Mouse (Mus musculus) ES-Bruce4 (cell line): ENCODE data around the gene Hist1h1a. TPM values are rescaled to one million over a fixed set of nuclear protein-coding genes. Genes with fewer than 3 reads are reported as not detected.
A peak's percentile ranks its signal among the peaks of the same experiment; 100 is the strongest.
"Not testable (repeated sequence)": the region's sequence is repeated elsewhere in the genome, so short reads cannot be mapped to it uniquely, and the experiment has no call there.

Source experiments
- H3K27ac ChIP-seq: 2 replicates; pipeline ENCODE4 v1.5.1; 2012; ENCODE audit warnings: low read length, inconsistent platforms; ENCODE audit not compliant: insufficient read depth
- H3K27me3 ChIP-seq: 2 replicates; pipeline ENCODE4 v1.6.1; 2012; ENCODE audit warnings: mild to moderate bottlenecking, low read length, inconsistent platforms; ENCODE audit not compliant: control insufficient read depth, poor library complexity, insufficient read depth, severe bottlenecking
- H3K36me3 ChIP-seq: 2 replicates; pipeline ENCODE4 v1.6.1; 2012; ENCODE audit warnings: inconsistent platforms, mild to moderate bottlenecking, low read length, moderate library complexity; ENCODE audit not compliant: control insufficient read depth, poor library complexity, insufficient read depth, severe bottlenecking
- H3K4me1 ChIP-seq: one replicate; pipeline ENCODE4 v1.8.1; 2011; ENCODE audit warnings: low read length; ENCODE audit not compliant: control insufficient read depth, insufficient read depth
- H3K4me3 ChIP-seq: 2 replicates; pipeline ENCODE4 v1.5.1; 2011; ENCODE audit warnings: low read depth, mild to moderate bottlenecking, low read length
- H3K9ac ChIP-seq: 2 replicates; pipeline ENCODE4 v1.6.1; 2012; ENCODE audit warnings: low read depth, mild to moderate bottlenecking, inconsistent platforms; ENCODE audit not compliant: poor library complexity, severe bottlenecking
- H3K9me3 ChIP-seq: replicated peaks from 2 replicates; pipeline ENCODE4 v1.6.1; 2012; ENCODE audit warnings: mild to moderate bottlenecking, low read length, inconsistent platforms; ENCODE audit not compliant: control insufficient read depth, poor library complexity, insufficient read depth, severe bottlenecking
- CTCF ChIP-seq: IDR thresholded peaks from one replicate; pipeline ENCODE4 v1.8.1; 2011; ENCODE audit warnings: low read depth, low read length
- EP300 ChIP-seq: IDR thresholded peaks from 2 replicates; pipeline ENCODE4 v1.6.1; 2011; ENCODE audit warnings: low read depth, low read length; ENCODE audit not compliant: insufficient read depth
- POLR2A ChIP-seq: IDR thresholded peaks from one replicate; pipeline ENCODE4 v1.8.1; 2011; ENCODE audit warnings: low read length; ENCODE audit not compliant: insufficient read depth
- polyA plus RNA-seq: library from polyadenylated mRNA; stranded (reverse); fragments of >200 nt; gene quantifications from 2 replicates; pipeline ENCODE4 v1.2.4, GENCODE M21; 2011; ENCODE audit warnings: low read depth; ENCODE audit not compliant: missing spikeins, insufficient read depth, insufficient read length

Gene Hist1h1a
- polyA plus RNA-seq: 7.8 and 8.6 TPM in 2 replicates

- Histone ChIP-seq H3K4me1 (no peaks in the 10 kb centered on the region), H3K27me3 (no peaks in the 10 kb centered on the region), H3K36me3 (no peaks in the 10 kb centered on the region), H3K9me3 (no peaks in the 10 kb centered on the region), H3K9ac (peak within 1 kb of the TSS; percentile 97), H3K27ac (peak within 1 kb of the TSS; percentile 90), H3K4me3 (peak within 1 kb of the TSS; percentile 84)
- peak; percentile 99 for TF ChIP-seq POLR2A
- TF ChIP-seq CTCF: no peak
Observed at GRCm38 (mm10) chr13:23763586-23764323, at the start of gene Hist1h1a. TSS of gene Hist1h1a (plus strand) at chr13:23763666.

DNA sequence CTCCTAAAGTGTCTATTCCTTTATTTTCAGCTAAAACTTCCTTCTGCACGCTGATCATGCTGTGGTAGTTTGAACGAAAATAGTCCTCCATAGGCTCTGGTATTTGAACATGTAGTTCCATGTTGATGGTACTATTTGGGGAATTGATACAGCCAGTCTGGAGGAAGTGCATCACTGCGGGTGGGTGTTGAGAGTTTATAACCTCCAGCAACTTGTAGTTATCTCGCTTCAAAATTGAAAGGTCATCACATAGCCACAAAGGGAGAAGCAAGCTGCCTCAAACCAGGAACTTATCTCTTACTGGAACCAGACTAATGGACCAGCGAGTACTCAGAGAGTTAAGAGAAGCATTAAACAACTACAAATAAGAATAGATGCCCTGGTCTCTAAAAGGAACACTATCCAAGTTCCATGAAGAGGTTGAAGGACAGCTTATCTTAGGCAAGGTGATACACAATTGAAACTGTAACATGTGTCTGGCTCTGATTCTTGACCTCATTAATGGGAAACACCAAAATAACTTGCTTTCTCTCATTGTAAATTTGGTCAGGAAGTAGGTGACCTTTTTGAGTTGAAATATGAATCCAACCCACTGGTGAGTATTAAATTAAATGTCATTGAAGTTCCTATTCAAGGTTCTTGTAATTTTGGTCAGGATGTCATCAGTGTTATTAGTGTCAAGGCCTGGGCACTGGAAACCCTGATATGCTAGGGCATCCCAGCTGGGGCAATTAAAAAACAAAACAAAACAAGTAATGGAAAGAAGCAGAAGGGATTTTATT lies 47.0 kb upstream of the Hist1h1a start:
- Histone ChIP-seq H3K36me3 (no peaks in the 10 kb centered on the region), H3K4me1 (no peaks in the 10 kb centered on the region), H3K27ac (no peak overlapping the region), H3K9me3 (no peaks in the 10 kb centered on the region), H3K27me3 (no peaks in the 10 kb centered on the region), H3K9ac (no peak overlapping the region), H3K4me3 (no peak overlapping the region)
- TF ChIP-seq POLR2A (no peak), EP300 (no peak), CTCF (no peak)

DNA sequence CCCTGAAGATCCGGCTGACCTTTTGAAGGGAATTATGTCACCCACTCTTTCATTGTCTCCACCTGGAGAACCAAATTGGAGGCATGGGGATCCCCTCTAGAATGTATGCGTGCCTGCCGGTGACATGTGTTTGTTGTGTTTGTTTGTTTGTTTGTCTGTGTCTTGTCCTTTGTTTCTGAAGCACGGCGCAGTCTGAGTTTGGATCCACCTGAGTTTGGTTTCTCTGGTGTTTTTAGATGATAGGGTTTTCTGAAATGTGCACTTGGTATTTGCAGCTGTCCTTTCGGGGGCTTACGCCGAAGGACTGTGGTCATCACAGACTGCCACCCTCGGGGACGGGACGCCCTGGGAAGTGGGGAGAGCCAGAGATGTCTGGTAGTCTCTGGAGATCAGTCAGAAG lies 46.3 kb upstream of the Hist1h1a start:
- H3K4me1 ChIP-seq: no peaks in the 10 kb centered on the region
- H3K4me3 ChIP-seq: no peak overlapping the region
- H3K9ac ChIP-seq: no peak overlapping the region
- H3K27ac ChIP-seq: no peak overlapping the region
- H3K36me3 ChIP-seq: no peaks in the 10 kb centered on the region
- no peaks in the 10 kb centered on the region for H3K27me3 ChIP-seq
- TF ChIP-seq POLR2A: no peak
- TF ChIP-seq EP300: no peak
- TF ChIP-seq CTCF: no peak
- no peaks in the 10 kb centered on the region for H3K9me3 ChIP-seq

DNA sequence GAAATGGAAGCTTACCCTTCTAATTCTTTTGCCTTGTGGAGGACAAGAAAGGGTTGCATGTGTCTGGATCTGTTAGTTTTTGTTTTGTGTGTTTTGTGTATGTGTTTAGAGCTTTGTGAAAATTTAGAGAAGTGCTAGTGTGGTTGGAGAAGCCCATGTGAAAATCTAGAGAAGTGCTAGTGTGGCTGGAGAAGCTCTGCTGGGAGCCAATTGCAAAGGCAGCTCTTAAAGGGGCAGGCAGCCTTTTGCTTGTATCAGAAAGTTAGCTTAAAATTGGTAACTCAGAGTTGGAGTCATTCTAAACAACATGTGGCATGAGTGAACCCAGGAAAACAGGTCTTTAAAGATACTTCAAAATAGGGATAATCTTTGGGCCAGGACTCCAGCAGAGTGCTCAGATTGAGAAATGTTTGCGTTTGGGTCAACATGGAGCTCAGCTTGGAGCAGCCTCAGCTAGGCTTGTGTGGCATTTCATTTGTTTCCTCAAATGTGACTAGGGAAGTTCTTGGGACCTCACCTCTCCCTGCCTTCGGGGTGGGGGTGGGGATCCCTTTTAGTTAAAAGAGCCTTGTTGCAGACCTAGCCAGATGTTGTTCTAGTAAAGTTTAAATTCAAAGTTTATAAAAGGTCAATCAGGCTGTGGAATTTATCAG lies 45.7 kb upstream of the Hist1h1a start:
- H3K4me3 ChIP-seq, H3K27ac ChIP-seq, H3K9me3 ChIP-seq, H3K27me3 ChIP-seq, H3K36me3 ChIP-seq, H3K4me1 ChIP-seq, H3K9ac ChIP-seq: not testable (repeated sequence)

- no peaks in the 10 kb centered on the region for H3K4me1 ChIP-seq
- H3K9ac ChIP-seq: no peak overlapping the region
- no peaks in the 10 kb centered on the region for H3K36me3 ChIP-seq
- no peak overlapping the region for H3K4me3 ChIP-seq
- no peaks in the 10 kb centered on the region for H3K27me3 ChIP-seq
- H3K9me3 ChIP-seq: no peaks in the 10 kb centered on the region
- TF ChIP-seq CTCF (no peak), EP300 (no peak), POLR2A (no peak)
- H3K27ac ChIP-seq: no peak overlapping the region
Observed at GRCm38 (mm10) chr13:23724239-23724638, 39.2 kb upstream of the Hist1h1a start.

DNA sequence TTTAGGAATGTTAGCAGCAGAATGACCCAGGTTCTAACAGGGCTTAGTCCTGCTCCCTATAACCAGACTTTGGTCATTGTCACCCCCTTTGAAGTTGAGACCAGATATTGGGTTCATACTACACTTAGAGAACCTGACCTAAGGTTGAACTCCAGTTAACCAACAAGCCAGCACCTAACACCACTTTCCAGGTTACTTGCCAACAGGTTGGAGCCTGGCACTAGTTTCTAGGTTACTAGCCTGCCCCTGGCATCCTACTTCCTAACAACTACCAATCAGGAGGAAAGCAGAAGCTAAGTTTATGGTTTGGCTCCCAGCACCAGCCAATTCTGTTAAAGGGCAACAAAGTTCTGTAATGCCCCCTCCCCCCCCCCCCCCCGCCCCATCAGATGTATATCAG lies 38.3 kb upstream of the Hist1h1a start:
- Histone ChIP-seq H3K27me3 (no peaks in the 10 kb centered on the region), H3K9me3 (no peaks in the 10 kb centered on the region), H3K4me1 (no peaks in the 10 kb centered on the region), H3K27ac (no peak overlapping the region), H3K4me3 (no peak overlapping the region), H3K9ac (no peak overlapping the region), H3K36me3 (no peaks in the 10 kb centered on the region)
- TF ChIP-seq CTCF (no peak), EP300 (no peak), POLR2A (no peak)
